Mouse (Mus musculus) retina, adult 2 months (tissue): ENCODE measurements around the gene Inpp4a.
A peak's percentile ranks its signal among the peaks of the same experiment; 100 is the strongest.

Experiments
- DNase-seq: peaks from one replicate; pipeline ENCODE4 v3.0.0-alpha.2; 2012; ENCODE audit warnings: low read depth, low spot score

The Inpp4a gene

GRCm38 (mm10) chr1:37322690-37323089 is 23.0 kb downstream of the Inpp4a start:
- no peak for DNase-seq

- DNase-seq = no peak
Measured at GRCm38 (mm10) chr1:37323208-37323607, 23.5 kb downstream of the Inpp4a start.

GRCm38 (mm10) chr1:37324569-37324968 is 24.9 kb downstream of the Inpp4a start:
- DNase-seq = no peak

- no peak for DNase-seq
Measured at GRCm38 (mm10) chr1:37327311-37327710, 27.6 kb downstream of the Inpp4a start.

GRCm38 (mm10) chr1:37329132-37329531 is 29.5 kb downstream of the Inpp4a start:
- no peak for DNase-seq

- DNase-seq = no peak
Measured at GRCm38 (mm10) chr1:37329831-37330230, 30.2 kb downstream of the Inpp4a start.

GRCm38 (mm10) chr1:37332756-37333155 is 33.1 kb downstream of the Inpp4a start:
- DNase-seq = no peak

- no peak for DNase-seq
Measured at GRCm38 (mm10) chr1:37333741-37334440, 34.2 kb downstream of the Inpp4a start.

- DNase-seq = no peak
Measured at GRCm38 (mm10) chr1:37336022-37336421, 36.4 kb downstream of the Inpp4a start.

GRCm38 (mm10) chr1:37336794-37337193 is 37.1 kb downstream of the Inpp4a start:
- no peak for DNase-seq

GRCm38 (mm10) chr1:37337273-37337672 is 37.6 kb downstream of the Inpp4a start:
- no peak for DNase-seq

GRCm38 (mm10) chr1:37339144-37339543 is 39.5 kb downstream of the Inpp4a start:
- no peak for DNase-seq

GRCm38 (mm10) chr1:37341347-37341746 is 41.7 kb downstream of the Inpp4a start:
- no peak for DNase-seq

- DNase-seq = peak; percentile 22
Measured at GRCm38 (mm10) chr1:37341914-37342313, 42.2 kb downstream of the Inpp4a start.

- DNase-seq = no peak
Measured at GRCm38 (mm10) chr1:37342524-37342923, 42.9 kb downstream of the Inpp4a start.

GRCm38 (mm10) chr1:37343265-37343664 is 43.6 kb downstream of the Inpp4a start:
- no peak for DNase-seq

- no peak for DNase-seq
Measured at GRCm38 (mm10) chr1:37344223-37344916, 44.7 kb downstream of the Inpp4a start.

GRCm38 (mm10) chr1:37347361-37348080 is 47.9 kb downstream of the Inpp4a start:
- DNase-seq = no peak

- DNase-seq = no peak
Measured at GRCm38 (mm10) chr1:37350886-37351651, 51.4 kb downstream of the Inpp4a start.

GRCm38 (mm10) chr1:37351961-37352360 is 52.3 kb downstream of the Inpp4a start:
- DNase-seq = no peak

GRCm38 (mm10) chr1:37353456-37353855 is 53.8 kb downstream of the Inpp4a start:
- DNase-seq = no peak

- no peak for DNase-seq
Measured at GRCm38 (mm10) chr1:37355492-37355891, 55.8 kb downstream of the Inpp4a start.
